Mouse (Mus musculus): ENCODE results near the gene Gpr137c.

GRCm38 (mm10) chr14:45211431-45211830 is 8.1 kb upstream of the Gpr137c start:
- TF ChIP-seq EP300 (IDR thresholded peaks at IDR 0.05) (no peak), CTCF (IDR thresholded peaks at IDR 0.05) (no peak)
